Comparison of ENCODE assay signal across 25 mouse cellular contexts in the genomic region with DNA sequence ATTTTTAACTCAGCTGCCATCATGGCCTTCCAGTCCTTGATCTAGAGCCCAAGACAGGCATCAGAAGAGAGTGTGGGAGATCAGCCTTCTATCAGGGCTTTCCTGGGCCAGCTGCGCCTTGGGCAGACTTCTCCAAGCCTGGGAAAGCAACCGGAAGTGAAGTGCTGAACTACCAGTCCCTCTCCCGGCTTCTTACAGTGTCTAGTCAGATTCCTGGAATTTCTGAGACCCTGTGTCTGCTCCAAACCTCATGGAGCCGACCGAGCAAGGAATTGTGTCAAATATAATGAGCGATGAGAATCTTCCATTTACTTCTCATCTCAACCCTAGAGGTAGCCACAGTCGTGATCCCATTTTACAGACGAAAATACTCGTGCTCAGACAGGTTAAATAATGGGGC.
"Had no signal": no experiment of that assay in that cellular context is flagged by ENCODE, and none has a peak within 500 bp of the region (broad histone marks: within the 10 kb centered on the region; RNA-seq: fewer than 3 reads in every experiment).

No protein-coding gene starts in this region.

- H3K4me3 ChIP-seq: heart, adult 2 months; heart, embryonic 13.5 days; heart, embryonic 15.5 days; hindbrain, embryonic 10.5 days; hindbrain, embryonic 12.5 days; intestine, embryonic 15.5 days; kidney, embryonic 15.5 days; limb, embryonic 13.5 days; limb, embryonic 15.5 days; liver, embryonic 12.5 days had no signal

- H3K36me3 ChIP-seq: heart, embryonic 13.5 days; heart, embryonic 15.5 days; hindbrain, embryonic 10.5 days; hindbrain, embryonic 12.5 days; intestine, embryonic 15.5 days; kidney, embryonic 15.5 days; limb, embryonic 13.5 days; limb, embryonic 15.5 days; liver, embryonic 12.5 days had no signal

- DNase-seq: gastrocnemius, postnatal 14 days; gastrocnemius, postnatal 36 days; heart, adult 11 months; heart, adult 2 months; heart, postnatal 14 days; heart, postnatal 4 days; kidney, adult 18-20 months; kidney, adult 9 months; kidney, postnatal 14 days; kidney, postnatal 36 days; layer of hippocampus, adult 9-11 months; layer of hippocampus, postnatal 36 days; left cerebral cortex, postnatal 4 days had no signal

- H3K27me3 ChIP-seq: heart, embryonic 13.5 days; heart, embryonic 15.5 days; hindbrain, embryonic 12.5 days; intestine, embryonic 15.5 days; kidney, embryonic 15.5 days; limb, embryonic 13.5 days; limb, embryonic 15.5 days had no signal

- H3K9me3 ChIP-seq: heart, embryonic 13.5 days; heart, embryonic 15.5 days; hindbrain, embryonic 10.5 days; hindbrain, embryonic 12.5 days; intestine, embryonic 15.5 days; kidney, embryonic 15.5 days; limb, embryonic 15.5 days; liver, embryonic 12.5 days had no signal

- H3K4me1 ChIP-seq: heart, embryonic 13.5 days; heart, embryonic 15.5 days; hindbrain, embryonic 10.5 days; hindbrain, embryonic 12.5 days; intestine, embryonic 15.5 days; kidney, embryonic 15.5 days; limb, embryonic 13.5 days; limb, embryonic 15.5 days; liver, embryonic 12.5 days had no signal

- H3K27ac ChIP-seq: heart, adult 2 months; heart, embryonic 13.5 days; heart, embryonic 15.5 days; hindbrain, embryonic 10.5 days; hindbrain, embryonic 12.5 days; hindbrain, embryonic 14.5 days; intestine, embryonic 15.5 days; kidney, embryonic 15.5 days; kidney, postnatal 0 days; limb, embryonic 13.5 days; limb, embryonic 15.5 days; liver, embryonic 12.5 days; liver, embryonic 14.5 days had no signal

- H3K9ac ChIP-seq: heart, embryonic 13.5 days; heart, embryonic 15.5 days; hindbrain, embryonic 12.5 days; hindbrain, embryonic 14.5 days; intestine, embryonic 15.5 days; kidney, embryonic 15.5 days; limb, embryonic 13.5 days; limb, embryonic 15.5 days; liver, embryonic 12.5 days; liver, embryonic 14.5 days had no signal
